Mouse (Mus musculus) MEL (cell line): ENCODE data around the gene Mdc1.

ENCODE experiments used
- NRF1 ChIP-seq: IDR thresholded peaks from 2 replicates; pipeline ENCODE4 v1.6.1; 2014; ENCODE audit warnings: low read depth, mild to moderate bottlenecking, inconsistent platforms, low read length, improper control_type of control experiment, moderate library complexity; ENCODE audit not compliant: poor library complexity, insufficient read depth, severe bottlenecking
- POLR2A ChIP-seq, 2 experiments: IDR thresholded peaks; 2 replicates each; pipeline ENCODE4 v1.6.1; 2011 to 2012; ENCODE audit warnings: low read length in 2 of 2, mild to moderate bottlenecking in 2 of 2, control low read depth in 1 of 2, improper control_type of control experiment in 1 of 2, low read depth in 1 of 2, moderate library complexity in 1 of 2; ENCODE audit not compliant: control insufficient read depth in 1 of 2, insufficient read depth in 1 of 2, poor library complexity in 1 of 2

DNA sequence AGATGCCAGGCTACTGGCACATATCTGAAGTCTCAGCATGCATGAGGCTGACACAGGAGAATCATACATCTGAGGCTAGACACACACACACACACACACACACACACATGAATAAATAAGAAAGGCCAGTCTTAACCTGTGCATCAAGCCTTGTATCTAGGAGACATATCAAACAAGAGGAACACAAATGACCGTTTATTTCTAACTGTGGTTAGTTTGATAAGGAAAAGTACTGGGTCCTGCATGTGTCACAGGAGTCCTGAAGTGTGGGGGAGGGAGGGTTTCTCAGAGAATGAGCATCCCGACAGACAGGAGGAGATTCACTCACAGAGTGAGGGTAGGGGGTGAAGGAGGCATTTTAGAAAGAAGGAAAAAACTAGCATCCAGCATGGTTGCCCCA is 46.2 kb upstream of the Mdc1 start:
- TF ChIP-seq POLR2A (IDR thresholded peaks at IDR 0.05; ENCODE audit: control insufficient read depth in 1 of 2, insufficient read depth in 1 of 2, low read depth in 1 of 2, low read length in 2 of 2, poor library complexity in 1 of 2) (no peak), NRF1 (no peak)
